Mouse (Mus musculus) c-Kit-negative CD71-positive TER-119-positive erythroid progenitor cells, embryonic 14.5 days (primary cell): ENCODE measurements around the gene Fkbp9.
"Not testable (repeated sequence)": the region's sequence is repeated elsewhere in the genome, so short reads cannot be mapped to it uniquely, and the experiment has no call there.

Source experiments
- DNase-seq: peaks from one replicate; pipeline ENCODE4 v3.0.0-alpha.2; 2013; ENCODE audit warnings: low read depth, low spot score

Fkbp9 gene

DNA sequence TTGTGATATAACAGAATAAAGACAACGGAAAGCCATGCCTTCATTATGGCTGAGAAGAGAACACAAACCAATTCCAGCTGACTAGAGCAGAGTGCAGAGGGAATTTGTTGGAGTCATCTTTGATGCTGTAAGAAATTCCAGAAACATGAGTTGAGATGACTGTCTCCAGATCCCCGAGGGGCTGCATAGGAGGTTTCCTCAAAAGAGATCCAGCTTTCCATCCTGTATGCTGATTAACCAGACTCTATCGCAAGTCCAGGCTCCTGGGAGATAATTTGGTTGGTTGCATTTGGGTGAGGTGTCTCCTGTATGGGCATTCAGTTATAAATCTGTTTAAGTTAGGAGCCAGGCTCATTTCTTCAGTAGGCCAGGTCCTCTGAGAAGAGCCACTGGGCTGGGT, 5.8 kb downstream of the Fkbp9 start:
- DNase-seq, result no peak

DNA sequence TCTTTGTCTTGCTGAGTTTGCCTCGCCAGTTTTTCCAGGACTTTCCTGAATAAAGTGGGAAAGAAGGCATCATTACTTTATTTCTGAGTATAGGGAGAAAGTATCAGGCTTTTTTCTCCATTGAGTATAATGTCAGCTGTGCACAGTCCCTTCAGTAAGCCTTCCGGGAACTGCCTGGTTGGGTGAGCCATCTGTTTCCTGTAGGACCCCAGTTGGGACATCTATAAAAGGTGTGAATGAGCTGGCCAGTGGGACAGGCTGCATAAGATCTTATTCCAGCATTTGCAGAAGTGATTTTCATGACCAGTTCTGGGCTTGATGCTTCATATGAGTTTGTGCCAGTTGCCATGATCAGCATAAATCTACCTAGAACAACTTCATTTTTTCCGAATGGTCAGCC, 11.4 kb downstream of the Fkbp9 start:
- DNase-seq, result no peak

DNA sequence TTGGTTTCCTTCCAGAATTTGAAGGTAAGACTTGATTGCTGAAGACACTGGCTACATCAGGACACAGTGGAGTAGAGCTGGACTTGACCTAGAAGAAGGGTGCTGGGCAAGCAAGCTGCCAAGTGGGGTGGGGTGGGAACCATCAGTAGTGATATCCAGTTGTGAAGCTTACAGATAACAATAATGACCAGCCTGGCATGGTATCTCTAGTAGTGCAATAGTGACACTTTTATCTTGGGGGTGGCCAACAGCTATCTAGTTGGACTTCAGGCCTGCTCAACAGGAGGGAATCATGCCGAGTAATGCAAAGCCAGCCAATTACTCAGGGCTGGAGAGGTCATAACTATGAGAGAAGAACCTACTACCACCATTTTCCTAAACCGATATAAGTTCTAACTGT, 12.5 kb downstream of the Fkbp9 start:
- no peak for DNase-seq

DNA sequence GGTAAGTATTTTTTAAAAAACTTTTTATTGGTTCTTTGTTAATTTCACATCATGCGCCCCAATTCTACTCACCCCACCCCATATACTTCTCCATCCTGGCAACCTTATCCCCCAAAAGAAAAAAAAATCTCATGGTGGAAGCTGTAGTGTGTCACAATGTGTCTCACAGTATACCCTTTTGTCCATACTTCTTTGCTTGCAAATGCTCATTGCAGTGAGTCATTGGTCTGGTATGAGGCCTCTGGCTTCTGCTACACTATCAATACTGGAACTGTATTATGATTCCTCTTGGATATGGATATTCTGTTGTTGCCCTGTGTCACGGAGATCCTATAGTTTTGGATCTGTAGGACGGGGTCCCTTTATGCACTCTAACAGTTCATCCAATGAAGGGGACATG, 17.1 kb downstream of the Fkbp9 start:
- DNase-seq, result no peak

DNA sequence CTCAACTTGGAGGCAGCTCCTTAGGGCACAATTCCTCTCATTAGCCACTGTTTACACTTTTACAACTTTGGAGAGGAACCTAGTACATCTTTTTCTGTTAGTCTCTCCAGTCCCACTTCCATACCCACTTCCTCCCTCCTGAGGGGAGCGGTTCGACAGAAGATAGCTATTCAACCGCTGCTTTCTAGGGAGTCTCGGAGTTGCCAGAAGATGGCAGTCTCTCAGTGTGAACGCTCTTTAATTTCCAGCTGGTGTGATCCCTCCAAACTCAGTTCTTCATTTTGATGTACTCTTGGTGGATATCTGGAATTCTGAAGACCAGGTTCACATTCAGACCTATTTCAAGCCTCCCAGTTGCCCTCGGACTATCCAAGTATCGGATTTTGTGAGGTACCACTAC, 18.5 kb downstream of the Fkbp9 start:
- no peak for DNase-seq

DNA sequence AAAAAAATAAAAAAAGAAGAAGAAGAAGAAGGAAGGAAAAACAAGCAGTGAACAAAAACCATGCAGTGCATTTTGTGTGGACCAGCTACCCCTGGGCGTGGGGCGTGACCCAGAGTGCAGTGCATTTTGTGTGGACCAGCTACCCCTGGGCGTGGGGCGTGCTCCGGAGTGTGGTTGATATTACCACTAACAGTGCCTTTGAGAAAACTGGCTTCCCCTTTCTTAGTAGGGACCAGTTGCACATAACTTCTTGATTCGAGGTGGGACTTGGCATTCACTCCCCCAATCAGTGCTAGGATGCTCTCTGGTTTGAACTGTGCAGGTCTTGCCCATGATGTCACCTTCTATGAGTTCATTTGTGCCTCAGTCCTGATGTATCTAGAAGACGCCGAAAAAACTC, 22.9 kb downstream of the Fkbp9 start:
- DNase-seq, result no peak

DNA sequence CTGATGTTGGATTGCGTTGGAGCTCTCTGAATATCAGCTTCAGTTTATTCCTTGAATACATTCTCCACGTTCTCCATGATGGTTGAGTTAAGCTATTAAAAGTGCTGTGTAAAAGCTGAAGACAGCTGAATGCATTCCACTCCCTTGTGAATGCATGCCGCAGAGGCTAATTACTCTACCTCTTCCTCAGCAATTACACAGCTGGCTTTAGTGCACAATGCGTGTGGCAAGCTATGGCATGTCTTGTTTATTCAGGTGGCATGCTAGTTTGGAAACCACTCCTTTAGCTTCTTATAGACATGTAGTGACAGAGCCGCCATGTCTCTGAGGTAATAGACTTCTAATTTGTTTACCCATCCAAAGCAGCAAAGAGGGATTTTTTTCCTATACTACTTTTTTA, 24.9 kb downstream of the Fkbp9 start:
- DNase-seq, result no peak

DNA sequence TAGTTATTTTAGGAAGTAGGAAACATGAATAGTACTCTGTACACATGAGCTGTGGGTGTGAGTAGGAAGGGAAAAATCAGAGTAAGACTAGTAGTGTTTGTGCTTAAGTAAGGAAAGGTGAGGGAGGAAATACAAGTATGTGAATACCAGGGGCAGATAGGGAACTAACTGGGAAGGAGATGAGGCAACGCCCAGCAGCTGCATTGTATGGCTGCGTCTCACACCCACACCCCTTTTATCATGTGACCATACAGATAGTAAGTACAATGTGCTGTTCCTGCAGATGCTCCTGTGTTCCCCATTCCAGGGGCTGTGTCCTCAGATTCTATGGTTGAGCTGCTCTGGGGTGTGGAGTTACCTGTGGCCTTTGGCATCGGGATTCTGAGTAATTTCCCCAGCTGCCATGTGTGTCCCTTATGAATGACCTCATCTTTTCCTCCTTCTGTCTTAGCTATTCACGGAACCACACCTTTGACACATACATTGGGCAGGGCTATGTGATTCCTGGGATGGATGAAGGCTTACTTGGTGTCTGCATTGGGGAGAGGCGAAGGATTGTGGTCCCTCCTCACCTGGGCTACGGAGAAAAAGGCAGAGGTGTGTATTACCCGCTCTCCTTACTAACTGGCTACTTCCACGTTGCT, 28.5 kb downstream of the Fkbp9 start:
- DNase-seq, result no peak

DNA sequence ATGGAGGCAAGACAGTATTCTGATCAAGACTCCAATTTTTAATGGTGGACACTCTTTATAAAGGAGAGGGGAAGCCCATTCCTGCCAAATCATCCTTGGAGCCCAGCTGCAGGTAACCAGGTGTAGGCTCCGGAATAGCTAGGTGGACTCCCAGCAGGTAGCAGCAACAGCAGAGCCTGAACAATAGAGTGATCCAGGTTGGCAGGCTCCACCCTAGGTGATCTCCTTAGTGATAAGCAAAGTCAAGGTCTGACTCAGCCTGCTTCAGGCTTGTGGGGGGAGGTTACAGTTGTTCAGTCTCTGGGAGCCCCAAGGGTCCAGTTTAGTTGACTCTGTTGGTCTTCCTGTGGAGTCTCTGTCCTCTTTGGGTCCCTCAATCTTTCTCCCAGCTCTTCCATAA, 35.0 kb downstream of the Fkbp9 start:
- DNase-seq, result not testable (repeated sequence)

DNA sequence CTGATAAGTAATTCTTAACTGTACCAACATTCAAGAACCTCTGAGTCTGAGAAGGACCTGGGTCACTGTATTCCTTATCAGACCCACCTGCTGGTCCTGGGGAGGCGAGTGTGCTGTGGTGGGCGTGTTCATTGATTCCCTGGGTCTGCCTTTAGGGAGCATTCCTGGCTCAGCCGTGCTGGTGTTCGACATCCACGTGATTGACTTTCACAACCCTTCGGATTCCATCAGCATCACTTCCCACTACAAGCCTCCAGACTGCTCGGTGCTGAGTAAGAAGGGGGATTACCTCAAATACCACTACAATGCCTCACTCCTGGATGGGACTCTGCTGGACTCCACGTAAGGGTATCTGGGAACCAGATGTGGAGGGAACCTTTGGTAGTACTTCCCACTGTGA, 36.7 kb downstream of the Fkbp9 start:
- DNase-seq, result no peak

DNA sequence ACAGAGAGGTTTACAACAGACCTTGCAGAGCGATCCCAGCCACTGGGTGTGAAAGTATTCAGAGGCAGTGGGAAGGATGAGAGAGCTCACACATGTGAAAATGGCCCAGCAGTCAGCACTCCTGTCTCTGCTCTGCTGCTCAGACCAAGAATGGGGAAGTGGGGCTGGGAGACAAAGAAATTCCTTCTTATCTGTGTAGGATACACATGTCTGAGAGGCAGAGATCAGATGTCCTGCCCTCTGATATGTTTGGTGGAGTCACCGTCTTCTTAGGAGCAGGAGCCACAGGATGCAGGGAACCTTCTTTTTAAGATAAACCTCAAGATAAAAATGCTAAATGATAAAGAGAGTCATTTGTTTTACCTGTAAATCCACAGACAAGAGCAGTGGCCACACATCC, 38.2 kb downstream of the Fkbp9 start:
- DNase-seq, result no peak

DNA sequence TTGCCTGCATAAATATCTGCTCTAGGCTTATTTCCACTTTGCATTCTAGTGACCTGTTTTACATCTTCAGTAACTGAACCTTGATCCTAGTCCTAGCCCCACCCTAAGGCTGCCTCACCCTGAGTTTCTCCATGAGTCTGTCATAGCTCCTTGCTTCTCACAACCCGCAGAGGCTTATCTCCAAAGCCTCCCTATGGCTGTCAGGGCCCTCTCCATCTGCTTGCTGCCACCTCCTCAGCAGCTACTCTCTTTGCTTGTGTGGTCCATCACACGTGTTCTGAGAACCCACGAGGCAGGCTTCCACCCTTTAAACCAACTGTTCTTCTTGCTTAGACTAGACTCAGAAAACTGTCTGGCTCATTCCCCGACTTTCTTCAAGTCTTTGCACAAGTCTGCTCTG, 45.0 kb downstream of the Fkbp9 start:
- DNase-seq, result no peak

DNA sequence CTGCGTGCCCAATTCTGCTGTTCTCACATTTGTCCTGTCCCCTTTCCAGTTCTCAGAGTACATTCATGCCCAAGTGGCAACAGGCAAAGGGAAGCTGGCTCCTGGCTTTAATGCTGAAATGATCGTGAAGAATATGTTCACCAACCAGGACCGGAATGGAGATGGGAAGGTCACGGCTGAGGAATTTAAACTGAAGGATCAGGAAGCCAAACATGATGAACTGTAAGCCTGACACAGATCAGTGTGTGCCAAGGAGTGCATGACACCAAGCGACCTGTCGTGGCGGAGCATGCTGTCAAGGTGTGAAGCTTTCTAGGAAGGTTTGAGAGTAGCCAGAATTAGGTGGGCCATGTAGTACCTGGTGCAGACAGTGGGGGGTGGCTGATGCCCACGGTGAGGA, 46.1 kb downstream of the Fkbp9 start:
- no peak for DNase-seq

DNA sequence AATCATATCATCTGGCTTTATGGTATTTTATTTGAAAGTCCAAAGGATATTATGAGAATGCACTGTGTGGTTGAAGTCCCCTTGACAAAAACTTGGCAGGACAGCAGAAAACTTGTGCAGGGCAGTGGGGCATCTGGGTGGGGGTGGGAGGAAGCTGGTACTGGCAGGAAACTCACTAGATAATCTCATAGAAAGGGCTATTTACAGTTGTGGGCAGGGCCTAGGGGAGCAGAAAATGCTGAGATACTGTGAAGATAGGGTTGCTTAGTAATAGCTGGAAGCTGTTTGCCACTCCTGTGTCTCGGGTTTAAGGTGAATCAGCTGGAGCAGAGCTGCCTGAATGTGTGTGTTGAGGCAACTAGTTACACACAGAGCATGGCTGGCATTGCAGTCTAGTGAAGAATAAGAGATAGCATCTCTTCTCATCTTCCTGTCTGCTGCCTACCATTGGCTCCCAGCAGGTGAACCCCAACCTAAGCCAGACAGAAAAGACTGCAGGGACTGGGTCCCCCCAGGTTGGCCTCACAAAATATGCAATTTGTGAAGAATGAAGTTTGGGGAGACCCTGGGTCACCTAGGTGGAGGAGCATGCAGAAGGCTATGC, 47.6 kb downstream of the Fkbp9 start:
- DNase-seq, result no peak

DNA sequence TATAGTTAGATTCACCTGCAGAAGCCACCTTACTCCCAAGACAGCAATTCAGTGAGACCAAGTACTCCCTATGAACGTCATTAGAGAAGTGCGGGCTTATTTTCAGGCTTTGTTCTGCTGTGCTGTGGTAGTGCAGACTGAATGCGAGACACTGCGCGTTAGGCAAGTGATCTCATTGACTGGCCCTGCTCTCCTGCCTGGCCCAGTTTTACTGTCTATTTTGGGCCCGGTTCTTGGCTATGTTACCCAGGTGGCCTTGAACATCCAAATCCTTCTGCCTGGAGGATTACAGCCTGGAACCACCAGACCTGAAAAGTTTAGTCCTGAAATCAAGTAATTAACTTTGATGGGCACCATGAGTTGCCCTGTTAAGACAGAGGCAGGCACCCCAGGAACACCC, 56.7 kb downstream of the Fkbp9 start:
- DNase-seq, result no peak

DNA sequence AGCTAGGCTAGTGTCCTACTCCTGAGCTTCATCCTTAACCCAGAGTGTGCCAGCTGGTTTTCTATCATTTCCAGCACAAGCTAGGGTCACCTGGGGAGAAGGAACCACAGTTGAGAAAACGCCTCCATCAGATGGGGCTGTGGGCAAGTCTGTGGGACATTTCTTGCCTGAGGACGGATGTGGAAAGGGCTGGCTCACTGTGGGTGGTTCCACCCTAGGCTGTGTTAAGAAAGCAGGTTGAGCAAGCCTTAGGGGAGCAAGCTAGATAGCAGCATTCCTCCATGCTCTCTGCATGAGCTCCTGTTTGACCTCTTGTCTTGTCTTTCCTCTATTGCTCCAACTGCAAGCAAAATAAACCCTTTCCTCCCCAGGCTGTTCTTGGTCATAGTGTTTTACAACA, 58.9 kb downstream of the Fkbp9 start:
- DNase-seq, result no peak

DNA sequence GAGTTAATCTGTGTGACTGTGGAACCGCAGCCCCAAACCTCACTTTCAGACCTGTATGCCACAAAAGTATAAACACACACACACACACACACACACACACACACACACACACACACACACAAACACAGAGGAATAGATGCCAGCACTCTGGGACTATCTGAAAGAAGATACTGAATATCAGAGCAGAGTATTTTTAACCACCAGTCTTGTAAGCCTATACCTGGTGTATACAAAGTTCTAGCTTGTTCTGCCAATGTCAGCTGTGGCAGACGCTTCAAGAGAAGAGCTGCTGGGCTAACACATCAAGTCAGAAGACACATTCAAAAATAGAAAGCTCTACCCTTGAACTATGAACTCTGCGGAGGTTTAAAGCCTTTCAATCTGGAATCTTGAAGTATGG, 67.7 kb downstream of the Fkbp9 start:
- no peak for DNase-seq

DNA sequence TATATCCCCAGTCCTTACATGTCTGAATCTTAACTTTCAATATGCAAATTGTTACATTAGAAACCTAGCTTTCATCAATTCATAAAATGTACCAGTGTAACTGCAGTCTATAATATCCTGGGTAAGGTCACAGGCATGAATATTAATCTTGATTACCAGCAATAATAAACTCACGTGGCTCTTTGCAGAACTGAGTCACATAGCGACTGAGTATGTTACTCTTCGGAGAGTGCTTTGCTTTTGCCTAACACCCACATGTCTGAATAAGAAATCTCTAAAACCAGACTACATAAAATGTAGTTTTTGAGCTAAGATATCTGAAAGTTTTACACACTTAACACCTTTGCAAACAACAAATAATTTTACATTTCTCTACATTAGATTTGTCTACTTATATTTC, 69.5 kb downstream of the Fkbp9 start:
- DNase-seq, result no peak

DNA sequence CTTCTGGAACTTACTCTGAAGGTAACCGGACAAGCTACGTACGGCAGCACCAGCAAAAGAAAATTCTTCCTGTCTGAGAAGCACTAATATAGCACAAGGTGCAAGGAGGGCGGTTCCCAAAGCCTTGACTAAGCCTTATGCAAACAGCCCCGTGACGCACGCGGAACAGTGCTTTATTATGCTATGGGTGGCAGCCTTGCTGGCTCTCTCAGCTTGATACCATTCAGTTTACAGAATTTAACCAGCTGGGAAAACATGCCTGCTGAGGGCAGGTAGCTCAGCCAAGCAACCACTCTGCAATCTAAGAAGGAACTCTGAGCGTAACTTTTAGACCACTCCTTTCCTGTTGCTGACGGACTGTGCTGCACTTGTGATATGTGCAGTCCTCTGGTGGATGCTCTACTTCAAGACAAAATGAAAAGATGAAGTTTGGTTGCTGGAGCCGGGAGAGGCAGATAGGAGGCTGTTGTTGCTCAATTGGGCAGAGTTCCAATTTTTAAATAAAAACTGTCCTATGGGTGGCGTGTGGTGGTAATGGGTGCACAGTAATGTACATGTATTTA, 70.0 kb downstream of the Fkbp9 start:
- DNase-seq, result peak; percentile 66

DNA sequence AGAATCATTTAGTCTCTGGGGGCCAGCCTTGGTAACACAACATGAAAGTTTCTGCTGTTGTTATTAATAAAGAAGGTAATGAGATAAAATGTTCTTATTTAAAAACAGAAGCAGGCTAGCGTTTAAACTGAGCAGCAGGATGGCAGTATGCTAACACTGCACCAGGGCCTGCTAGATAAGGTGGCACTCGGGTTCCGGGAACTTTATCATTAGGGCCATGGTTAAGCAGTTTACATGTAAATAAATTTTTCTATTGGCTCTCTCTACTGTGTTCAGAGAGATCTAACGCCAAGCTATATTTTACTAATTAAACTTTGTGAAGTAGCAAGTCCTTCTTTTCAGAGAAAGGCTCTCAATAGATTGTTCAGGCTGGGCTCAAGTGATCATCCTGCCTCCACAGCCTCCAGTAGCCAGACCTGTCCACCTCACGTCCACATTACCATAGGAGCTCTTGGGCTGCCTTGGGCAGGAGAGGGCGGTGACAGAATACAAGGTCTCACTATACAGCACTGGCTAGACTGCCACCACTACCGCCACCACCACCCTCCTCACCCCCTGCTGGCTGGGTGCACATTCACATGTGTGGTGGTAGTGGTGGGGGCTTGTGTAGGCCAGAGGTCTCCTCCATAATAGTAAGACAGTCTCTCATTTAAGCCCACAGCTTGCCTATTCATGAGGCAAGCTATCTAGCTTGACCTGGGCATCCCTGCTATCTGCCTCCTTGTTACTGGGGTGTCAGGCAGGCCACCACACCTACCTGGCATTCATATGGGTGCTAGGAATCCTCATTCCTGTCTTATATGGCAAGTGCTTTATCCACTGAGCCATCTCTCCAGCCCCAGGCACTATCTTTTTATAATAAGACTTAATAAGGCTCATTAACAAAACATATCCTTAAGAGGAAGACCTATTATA, 71.0 kb downstream of the Fkbp9 start:
- DNase-seq, result peak; percentile 75

DNA sequence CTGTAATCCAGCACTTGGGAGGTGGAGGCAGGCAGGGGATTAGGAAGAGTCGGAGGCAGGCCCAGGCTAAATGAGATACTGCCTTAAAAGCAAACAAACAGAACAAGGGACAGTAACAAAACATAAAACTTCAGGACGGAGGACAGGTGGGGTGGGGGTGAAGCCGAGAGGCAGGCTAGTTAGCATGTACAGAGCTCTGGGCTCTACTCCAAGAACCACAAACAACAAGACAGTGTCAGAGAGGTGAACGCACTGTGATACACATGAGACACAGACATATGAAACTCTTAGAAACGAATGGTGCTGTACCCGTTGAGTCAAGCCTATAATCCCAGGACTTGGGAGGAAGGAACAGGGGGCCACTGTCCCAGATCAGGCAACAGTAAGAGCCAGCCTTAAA, 72.0 kb downstream of the Fkbp9 start:
- DNase-seq, result no peak

DNA sequence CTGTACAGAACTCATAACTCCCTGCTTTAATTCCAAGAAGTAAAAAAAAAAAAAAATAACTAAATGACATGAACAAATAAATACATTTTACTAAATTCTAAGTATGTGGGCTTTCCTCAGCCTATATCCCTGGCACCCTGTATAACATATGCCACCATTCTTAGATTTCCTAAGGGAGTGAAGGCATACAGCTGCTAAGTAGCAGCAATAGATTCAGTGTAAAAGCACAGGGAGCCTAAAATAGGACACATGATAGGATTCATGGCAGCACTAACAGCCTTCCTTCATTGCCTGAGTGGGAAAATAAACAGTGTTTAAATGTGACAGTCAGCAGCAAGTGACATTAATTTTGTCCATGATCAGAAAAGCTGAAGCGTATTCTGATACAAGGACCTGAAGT, 72.5 kb downstream of the Fkbp9 start:
- DNase-seq, result no peak

DNA sequence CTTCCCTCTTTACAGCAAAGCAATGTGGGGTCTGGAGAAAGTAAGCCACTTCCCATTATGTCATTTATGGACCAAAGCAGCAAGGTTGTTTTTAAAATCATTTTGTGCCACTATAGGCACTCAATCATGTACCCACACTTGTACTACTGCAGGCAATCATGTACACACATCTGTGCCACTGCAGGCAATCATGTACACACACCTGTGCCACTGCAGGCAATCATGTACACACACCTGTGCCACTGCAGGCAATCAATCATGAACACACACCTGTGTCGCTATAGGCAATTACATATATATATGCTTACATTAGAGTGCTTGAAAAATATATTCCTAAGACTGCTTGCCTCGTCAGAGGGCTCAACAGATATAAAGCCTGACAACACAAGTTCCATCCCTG, 73.1 kb downstream of the Fkbp9 start:
- DNase-seq, result no peak
